Mouse (Mus musculus) gonadal fat pad, adult 2 months (tissue): ENCODE results near the gene 0610009B22Rik. TPM values are rescaled to one million over a fixed set of nuclear protein-coding genes. Genes with fewer than 3 reads are reported as not detected.
"Not testable (repeated sequence)": the region's sequence is repeated elsewhere in the genome, so short reads cannot be mapped to it uniquely, and the experiment has no call there.

Experiments used
- DNase-seq: peaks from one replicate; pipeline ENCODE4 v3.0.0-alpha.2; 2012; ENCODE audit warnings: low read depth
- polyA plus RNA-seq: library from polyadenylated mRNA; depleted of rRNA; stranded (reverse); fragments of >200 nt; gene quantifications from 2 replicates; pipeline ENCODE4 v1.2.3, GENCODE M21; 2012; rRNA removed

0610009B22Rik gene
- 24.3 and 28.6 TPM in 2 replicates for polyA plus RNA-seq

DNA sequence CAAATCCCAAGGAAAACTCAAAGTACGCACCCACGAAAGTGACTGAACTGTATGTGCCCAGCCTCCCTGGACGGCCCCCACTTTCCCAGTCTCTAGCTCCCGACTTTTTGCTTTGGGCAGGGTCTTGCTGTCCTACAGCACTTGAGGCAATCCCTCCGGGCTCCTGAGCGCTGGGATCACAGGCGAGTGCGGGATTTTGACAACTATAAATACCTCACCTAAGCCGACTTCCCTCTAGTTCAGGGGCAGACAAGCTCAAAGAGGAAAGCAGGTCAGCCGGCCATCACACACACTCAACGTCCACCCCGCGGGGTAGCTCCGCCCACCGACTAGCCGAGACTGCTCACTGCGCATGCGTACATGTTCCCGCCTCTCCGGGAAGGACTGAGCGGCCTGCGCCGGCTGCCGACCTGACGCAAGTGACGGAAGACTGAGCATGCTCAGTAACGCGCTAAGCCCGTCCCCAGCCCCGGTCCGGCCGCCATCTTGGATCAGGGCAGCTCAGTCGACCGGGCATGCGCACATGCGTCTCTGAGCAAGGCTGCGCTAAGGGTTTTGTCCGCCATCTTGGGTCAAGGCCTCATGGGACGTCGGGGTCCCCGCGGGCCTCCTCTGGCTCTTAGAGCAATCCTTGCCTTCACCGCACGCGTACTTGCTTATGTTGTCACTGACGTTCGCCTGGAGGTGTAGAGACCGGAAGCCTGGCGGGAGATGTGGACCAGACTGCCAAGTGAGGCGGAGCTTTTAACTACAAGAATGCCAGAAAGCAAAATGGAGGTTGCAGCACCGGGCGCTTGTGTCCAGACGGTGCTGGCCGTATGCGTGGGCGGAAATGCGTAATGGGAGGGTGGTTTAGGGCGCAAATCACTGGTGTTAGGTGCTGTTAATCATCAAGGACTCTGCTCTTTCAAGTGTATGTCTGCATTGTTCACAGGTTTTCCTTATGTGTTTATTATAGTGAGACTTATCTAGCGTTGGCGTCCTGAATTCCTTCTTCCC lies at the start of gene 0610009B22Rik:
0610009B22Rik (minus strand) TSS at position 545 of the 999 bp plus-strand sequence.
- DNase-seq = peak; percentile 91

GRCm38 (mm10) chr11:51734218-51734617 lies 45.5 kb upstream of the 0610009B22Rik start:
- DNase-seq = not testable (repeated sequence)

- DNase-seq = no peak
Measured at GRCm38 (mm10) chr11:51732883-51733282, 44.2 kb upstream of the 0610009B22Rik start.

DNA sequence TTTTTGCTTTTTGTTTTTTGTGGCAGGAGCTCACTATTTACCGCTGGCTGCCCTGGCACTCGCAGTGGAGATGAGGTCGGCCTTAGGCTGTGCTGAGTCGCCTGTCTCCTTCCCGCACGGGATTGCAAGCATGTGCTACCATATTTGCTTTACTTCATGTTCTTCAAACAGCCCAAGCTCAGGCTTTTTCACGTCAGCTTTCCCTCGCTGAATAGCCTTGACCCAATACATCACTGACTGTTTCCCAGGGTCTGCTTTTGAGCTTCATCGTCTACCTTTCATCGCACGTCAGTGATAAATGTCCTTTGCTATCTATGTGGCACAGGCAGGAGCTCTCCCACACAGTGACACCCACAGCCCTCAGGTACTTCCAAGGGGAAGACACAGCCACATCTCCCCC lies 32.4 kb upstream of the 0610009B22Rik start:
- no peak for DNase-seq

DNA sequence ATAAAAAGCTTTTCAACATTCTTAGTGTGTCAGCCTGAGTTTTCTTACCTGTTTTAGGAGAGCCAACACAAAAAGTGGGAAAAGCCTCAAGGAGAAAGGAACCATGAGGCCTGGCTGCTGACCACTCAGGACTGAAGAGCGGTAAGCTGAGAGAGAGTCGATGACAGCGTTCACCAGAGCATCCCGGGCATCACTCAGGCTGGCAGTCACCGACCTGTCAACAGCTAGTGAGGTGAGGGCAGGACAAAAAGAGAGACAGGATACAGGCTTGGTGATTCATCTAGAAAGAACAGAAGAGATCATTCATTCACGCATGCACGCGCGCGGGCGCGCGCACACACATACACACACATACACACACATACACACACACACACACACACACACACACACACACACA lies 18.4 kb upstream of the 0610009B22Rik start:
- DNase-seq = no peak

GRCm38 (mm10) chr11:51706451-51706850 lies 17.8 kb upstream of the 0610009B22Rik start:
- DNase-seq = no peak

GRCm38 (mm10) chr11:51703379-51703998 lies 14.8 kb upstream of the 0610009B22Rik start:
- no peak for DNase-seq

DNA sequence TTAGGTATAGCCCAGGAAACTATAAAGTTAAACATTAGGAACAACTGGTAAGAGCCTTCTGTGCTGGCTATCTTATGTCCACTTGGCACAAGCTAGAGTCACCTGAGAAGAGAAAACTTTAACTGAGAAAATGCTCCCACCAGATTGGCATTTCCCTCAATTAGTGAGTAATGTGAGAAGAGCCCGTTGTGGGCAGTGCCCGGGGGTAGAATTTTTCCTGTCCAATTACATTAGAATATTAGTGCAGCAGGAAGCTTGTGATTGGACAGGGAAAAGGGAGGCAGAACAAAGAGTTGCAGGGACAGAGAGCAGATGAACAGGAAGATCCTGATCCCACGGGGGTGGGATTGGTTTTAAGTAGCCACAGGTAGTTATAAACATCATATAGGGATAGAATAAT lies 14.2 kb upstream of the 0610009B22Rik start:
- no peak for DNase-seq

DNA sequence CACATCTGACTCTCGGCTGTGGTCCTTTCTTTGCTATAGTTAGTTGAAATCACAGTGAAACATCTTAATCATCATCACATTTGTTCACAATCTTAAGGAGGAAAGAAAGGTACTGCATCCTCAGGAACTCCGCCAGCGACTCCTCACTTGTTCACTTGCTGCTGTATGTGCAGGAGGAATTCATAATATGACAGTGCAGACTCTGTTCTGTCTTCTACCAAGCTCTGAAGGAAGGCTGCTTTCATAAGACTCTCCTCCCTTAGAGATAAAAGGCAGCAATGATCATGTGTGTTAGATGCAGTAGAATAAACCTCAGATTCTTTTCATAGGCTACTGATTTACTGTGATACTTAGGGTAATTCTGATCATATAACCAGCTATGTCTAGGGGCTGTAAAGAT lies 6.3 kb upstream of the 0610009B22Rik start:
- no peak for DNase-seq

DNA sequence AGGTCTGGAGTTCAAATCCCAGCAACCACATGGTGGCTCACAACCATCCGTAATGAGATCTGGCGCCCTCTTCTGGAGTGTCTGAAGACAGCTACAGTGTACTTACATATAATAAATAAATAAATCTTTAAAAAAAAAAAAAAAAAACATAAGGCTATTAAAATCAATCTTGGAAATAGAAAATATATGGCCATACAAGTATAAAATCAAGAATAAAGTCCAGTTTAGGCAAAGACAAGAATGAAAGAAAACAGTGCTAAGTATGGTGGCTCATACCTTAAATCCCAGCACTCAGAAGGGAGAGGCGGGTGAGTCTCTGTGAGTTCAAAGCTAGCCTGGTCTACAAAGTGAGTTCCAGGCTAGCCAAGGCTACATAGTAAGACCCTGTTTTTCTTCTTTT lies 1.9 kb upstream of the 0610009B22Rik start:
- not testable (repeated sequence) for DNase-seq

GRCm38 (mm10) chr11:51689343-51689742 lies 669 bp upstream of the 0610009B22Rik start:
- DNase-seq = no peak

DNA sequence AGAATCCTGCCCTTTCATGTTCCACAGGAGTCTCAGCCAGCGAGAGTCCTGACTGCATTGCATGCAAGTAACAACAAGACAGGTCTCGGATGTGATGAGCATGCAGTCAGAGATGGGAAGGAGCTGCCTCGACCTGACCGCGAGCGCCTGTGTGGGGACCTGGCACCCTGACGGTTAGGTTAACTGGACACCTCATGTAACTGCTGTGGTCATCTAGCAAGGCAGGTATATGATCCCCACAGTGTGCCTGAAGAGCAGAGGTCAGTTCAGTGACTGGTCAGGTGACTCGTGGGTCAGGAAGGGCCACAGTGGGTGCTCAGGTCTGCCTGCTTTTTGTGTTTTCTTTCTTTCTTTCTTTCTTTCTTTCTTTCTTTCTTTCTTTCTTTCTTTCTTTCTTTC lies 6.7 kb downstream of the 0610009B22Rik start:
- no peak for DNase-seq

DNA sequence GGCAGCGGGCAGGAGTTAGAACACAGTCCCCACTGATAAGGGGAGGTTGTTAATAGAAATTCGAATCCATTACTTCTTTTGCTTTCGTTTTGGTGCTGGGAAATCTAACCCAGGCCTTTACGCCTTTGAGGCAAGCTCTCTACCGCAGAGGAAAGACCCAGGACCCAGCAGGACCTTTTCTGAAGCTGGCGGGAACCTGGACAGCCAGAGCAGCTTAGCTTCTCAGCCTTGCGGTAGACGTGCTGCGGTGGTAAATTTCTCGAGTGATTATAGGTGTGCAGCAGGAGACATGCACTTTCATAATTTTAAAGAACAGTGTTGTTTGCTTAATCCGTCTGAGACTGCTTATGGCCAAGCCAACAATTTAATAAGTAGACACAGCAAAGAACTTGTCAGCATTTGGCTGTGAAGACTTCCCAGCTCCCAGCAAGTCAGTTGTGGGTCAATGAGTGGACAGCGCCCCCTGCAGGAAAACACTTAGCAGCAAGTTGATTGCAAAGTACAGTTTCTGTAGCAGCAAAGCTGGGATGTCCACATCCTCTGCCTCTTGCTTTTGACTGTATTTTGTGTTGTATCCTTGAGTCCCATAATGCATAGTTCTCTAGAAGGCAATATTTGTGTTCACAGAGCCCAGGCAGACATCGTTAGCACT lies 7.2 kb downstream of the 0610009B22Rik start:
- DNase-seq = no peak

DNA sequence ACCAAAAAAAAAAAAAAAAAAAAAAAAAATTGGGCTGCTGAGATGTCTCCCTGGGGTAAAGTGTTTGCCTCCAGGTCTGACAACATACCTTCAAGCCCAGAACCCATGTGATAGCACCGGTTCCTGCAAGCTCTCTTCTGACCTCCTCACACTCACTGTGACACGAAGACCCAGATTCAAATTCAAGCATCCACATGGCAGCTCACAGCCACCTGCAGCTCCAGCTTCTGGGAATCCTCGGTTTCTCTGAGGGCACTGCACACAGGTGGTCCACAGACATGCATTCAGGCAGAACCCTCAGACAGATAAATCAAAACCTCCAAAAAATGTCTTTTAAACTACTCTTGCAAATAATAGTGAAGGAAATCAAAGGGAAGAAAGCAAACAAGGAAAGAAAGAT lies 9.2 kb downstream of the 0610009B22Rik start:
- DNase-seq = no peak

GRCm38 (mm10) chr11:51677737-51678418 lies 10.8 kb downstream of the 0610009B22Rik start:
- DNase-seq = no peak

GRCm38 (mm10) chr11:51675386-51675785 lies 13.3 kb downstream of the 0610009B22Rik start:
- DNase-seq = no peak

- peak; percentile 88 for DNase-seq
Measured at GRCm38 (mm10) chr11:51673291-51673690, 15.4 kb downstream of the 0610009B22Rik start.

- no peak for DNase-seq
Measured at GRCm38 (mm10) chr11:51671376-51671775, 17.3 kb downstream of the 0610009B22Rik start.

DNA sequence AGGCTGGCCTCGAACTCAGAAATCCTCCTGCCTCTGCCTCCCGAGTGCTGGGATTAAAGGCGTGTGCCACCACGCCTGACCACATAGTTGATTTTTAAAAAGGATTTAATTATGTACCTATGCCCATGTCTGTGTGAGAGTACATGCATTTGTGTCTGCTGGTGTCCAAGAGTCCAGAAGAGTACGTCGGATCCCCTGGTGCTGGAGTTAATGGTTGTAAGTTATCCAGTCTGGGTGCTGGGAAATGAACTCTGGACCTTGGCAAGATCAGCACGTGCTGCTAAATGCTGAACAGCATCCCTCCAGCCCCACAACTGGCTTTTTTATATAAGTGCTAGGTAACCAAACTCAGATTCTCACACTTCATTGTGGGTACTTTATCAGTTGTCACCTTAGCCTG lies 17.8 kb downstream of the 0610009B22Rik start:
- DNase-seq = no peak

- DNase-seq = not testable (repeated sequence)
Measured at GRCm38 (mm10) chr11:51664747-51665146, 23.9 kb downstream of the 0610009B22Rik start.

DNA sequence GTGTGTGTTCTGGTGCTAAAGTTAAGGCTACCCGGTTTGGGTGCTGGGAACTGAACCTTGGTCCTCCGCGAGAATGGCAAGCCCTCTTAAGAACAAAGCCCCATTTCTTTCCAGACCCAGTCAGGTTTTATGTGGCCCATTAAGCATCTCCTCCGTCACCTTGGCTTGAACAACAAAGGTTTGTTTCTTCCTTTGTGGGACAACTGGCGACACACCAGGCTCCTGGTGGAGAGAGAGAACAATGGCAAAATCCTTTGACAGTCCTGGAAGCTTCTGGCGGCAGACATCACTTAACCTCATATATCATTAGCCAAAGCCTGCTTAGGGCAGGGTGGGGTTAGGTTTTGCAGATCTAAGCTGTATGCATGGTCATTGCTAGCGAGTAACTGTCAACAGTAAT lies 26.0 kb downstream of the 0610009B22Rik start:
- no peak for DNase-seq
